Mouse (Mus musculus): ENCODE measurements at regions not wholly inside any gene's neighbourhood (a gene's known extent, or its start where the extent isn't known, plus 50 kb on each side); places are given as distances from the start of the nearest gene placed in this dataset.

- no peak for TF ChIP-seq EP300 (IDR thresholded peaks at IDR 0.05; ENCODE audit: insufficient read depth, low read depth, low read length)
- no peak for TF ChIP-seq POLR2A (IDR thresholded peaks at IDR 0.05; ENCODE audit: insufficient read depth, low read depth, low read length)
Measured at GRCm38 (mm10) chr9:35333631-35334005, 66.0 kb downstream of the Rpusd4 start.

All from heart, adult 2 months (tissue).